Mouse (Mus musculus): ENCODE measurements around the gene Map1lc3b. TPM values are rescaled to one million over a fixed set of nuclear protein-coding genes. Genes with fewer than 3 reads are reported as not detected.

Gene Map1lc3b
- polyA plus RNA-seq (2014; fragmentation: Illumina TruSeq; extraction: RNeasy Lipid Tissue Mini Kit (QIAGEN cat#74804); ENCODE audit: low read depth, low replicate concordance) = 53.2 TPM

GRCm38 (mm10) chr8:121590203-121591177 is at the start of gene Map1lc3b:
Map1lc3b (plus strand) TSS chr8:121590361.

GRCm38 (mm10) chr8:121544276-121544785 is 45.8 kb upstream of the Map1lc3b start, which contains the start of gene 1700018B08Rik:
1700018B08Rik (minus strand) TSS chr8:121544320.

GRCm38 (mm10) chr8:121578676-121579451 is 11.3 kb upstream of the Map1lc3b start, which contains the start of gene Fbxo31:
Fbxo31 (minus strand) TSS chr8:121578806.

Other genes with a start within 250 kb of the Map1lc3b start
- not detected for gene 1700018B08Rik, start 46.0 kb upstream of the Map1lc3b start, polyA plus RNA-seq (2014; fragmentation: Illumina TruSeq; extraction: RNeasy Lipid Tissue Mini Kit (QIAGEN cat#74804); ENCODE audit: low read depth, low replicate concordance)
- gene Fbxo31, start 11.6 kb upstream of the Map1lc3b start, polyA plus RNA-seq (2014; fragmentation: Illumina TruSeq; extraction: RNeasy Lipid Tissue Mini Kit (QIAGEN cat#74804); ENCODE audit: low read depth, low replicate concordance) = 0.61 TPM
- 25.4 TPM for gene Zcchc14, start 62.5 kb downstream of the Map1lc3b start, polyA plus RNA-seq (2014; fragmentation: Illumina TruSeq; extraction: RNeasy Lipid Tissue Mini Kit (QIAGEN cat#74804); ENCODE audit: low read depth, low replicate concordance)
- gene Jph3, start 139.3 kb downstream of the Map1lc3b start, polyA plus RNA-seq (2014; fragmentation: Illumina TruSeq; extraction: RNeasy Lipid Tissue Mini Kit (QIAGEN cat#74804); ENCODE audit: low read depth, low replicate concordance) = not detected
- 2.3 TPM for gene Klhdc4, start 239.2 kb downstream of the Map1lc3b start, polyA plus RNA-seq (2014; fragmentation: Illumina TruSeq; extraction: RNeasy Lipid Tissue Mini Kit (QIAGEN cat#74804); ENCODE audit: low read depth, low replicate concordance)